Mouse (Mus musculus): ENCODE data around the gene Phxr2.
A peak's percentile ranks its signal among the peaks of the same experiment; 100 is the strongest.

The Phxr2 gene

DNA sequence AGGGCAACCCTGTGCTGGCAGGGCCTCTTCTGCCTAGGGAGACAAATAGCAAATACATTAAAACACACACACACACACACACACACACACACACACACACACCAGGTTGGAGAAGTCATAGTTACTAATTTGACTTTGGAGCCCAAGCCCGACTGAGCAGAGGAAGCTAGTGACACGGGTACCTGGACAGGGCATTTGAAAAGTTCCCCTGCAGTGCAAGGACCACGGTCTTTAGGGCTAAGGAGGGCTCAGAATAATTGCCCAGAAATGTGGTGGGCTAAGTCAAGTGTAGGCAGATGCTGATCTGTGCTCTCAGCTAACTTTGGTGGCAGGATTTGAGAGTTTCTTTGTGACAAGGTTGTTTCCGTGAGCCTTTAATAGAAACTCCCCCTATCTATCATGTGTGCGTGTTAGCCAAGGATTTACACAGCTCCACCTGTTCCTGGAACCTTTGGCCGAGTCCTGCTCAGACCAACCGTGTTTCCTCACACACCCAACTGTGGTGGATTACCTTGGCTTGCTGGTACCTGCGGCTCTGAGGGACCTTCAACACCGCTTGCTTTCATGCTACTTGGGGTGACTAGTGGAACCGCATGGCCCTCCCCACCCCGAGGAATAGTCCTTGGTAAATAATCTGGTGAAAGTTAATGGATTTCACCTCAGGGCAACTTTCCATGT lies 6.6 kb upstream of the Phxr2 start:
- no peak for DNase-seq (ENCODE audit: low read depth, low spot score)

DNA sequence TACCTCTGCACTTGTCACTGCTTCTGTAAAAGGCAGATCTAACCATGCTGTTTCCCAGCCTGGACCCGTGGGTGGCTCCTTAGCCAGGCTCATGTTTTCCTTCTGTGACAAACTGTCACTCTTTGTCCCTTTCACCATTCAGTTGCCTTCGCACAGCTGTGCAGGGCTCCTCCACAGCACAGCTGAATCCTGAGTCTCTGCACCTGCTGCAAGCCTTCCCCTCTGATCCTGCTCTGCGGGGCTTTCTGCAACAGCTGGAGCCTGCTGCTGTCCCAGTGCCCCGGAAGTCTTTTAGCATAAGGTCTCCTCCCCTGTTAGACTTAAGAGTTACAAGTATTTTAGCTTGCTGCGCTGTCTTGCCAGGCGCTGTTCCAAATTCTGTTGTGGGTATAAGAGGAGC lies 6.1 kb upstream of the Phxr2 start:
- no peak for DNase-seq (ENCODE audit: low read depth, low spot score)

DNA sequence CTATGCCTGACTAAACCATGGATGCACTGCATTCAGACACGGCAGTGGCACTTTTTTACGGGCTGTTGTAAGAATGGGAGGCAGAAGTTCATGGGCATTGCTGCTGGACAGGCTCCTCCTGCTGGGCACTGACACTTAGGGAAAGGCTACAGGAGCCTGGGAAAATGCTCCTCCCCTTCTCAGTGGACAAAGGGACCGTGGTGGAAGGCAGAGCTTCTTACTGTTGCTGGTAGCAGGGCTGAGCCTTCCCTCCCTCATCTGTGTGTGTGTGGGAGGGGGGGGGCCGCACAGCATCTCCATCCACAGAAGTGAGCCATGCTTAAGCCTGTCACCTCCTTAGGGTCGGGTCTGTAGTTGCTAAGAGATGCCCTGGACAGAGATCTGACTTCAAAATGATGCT lies 5.2 kb upstream of the Phxr2 start:
- DNase-seq (ENCODE audit: low read depth, low spot score): no peak

DNA sequence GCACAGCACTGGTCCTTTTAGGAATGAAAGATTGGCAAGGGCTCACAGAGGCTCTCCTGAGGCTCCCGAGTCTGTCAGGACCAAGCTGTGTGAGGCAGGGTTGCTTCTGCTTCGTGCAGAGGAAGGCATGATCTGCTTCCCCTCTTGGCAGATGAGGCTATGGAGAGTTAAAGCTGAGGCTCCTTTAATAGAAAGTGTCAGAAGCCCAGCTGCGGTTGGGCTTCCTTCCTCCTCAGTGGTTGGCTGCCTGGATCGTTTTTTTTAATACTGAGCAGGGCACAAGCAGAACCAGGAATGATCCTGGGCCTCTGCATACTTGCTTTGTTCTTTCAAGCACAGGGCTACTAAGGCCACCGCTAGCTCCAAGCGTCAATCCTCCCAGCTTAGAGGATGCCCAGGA lies 4.5 kb upstream of the Phxr2 start:
- DNase-seq (ENCODE audit: low read depth, low spot score): no peak

DNA sequence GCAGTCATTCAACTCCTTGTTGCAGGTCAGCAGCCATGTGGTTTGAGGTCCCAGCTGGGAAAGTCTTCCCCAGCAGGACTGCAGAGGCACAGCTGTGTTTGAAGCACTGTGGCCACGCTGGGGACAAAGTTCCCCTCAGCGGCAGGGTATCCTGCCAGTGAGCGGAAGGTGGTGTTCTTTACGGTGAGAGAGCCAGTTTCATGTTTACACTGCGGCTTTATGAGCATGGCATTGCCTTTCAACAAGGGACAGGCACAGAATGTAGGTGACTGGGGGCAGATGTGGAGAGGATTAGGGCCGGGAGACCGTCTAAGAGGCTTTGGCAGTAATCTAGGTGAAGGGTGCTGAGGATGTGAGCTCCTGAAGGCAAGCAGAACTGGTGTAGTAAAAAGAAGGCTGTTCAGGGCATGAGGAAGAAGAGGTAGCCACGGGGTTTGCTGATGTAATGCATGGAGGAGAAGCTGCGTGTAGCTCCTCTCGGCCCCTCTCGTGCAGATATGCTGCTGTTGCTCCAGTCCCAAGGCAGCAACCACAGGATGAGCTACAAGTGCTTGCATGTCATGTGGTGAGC lies 1.7 kb upstream of the Phxr2 start:
- DNase-seq (ENCODE audit: low read depth, low spot score): no peak

DNA sequence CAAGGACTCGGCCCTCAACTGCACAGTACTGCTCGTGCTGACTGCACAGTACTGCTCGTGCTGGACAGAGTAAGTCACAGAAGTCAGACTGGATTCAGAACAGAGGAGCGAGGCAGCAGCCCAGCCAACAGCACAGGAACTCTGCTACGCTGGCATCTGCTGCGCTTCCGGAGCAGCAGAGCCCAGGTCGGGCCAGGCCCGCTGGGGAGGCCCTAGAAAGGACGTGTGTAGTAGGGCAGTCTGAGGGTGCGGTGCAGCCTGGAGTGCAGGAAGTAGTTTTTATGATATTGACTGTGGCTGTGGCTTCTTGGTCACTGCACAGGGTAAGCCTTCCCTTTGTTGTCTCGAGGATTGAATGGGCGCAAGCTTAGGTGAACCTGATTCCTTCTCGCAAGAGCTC lies 829 bp upstream of the Phxr2 start:
- no peak for DNase-seq (ENCODE audit: low read depth, low spot score)

DNA sequence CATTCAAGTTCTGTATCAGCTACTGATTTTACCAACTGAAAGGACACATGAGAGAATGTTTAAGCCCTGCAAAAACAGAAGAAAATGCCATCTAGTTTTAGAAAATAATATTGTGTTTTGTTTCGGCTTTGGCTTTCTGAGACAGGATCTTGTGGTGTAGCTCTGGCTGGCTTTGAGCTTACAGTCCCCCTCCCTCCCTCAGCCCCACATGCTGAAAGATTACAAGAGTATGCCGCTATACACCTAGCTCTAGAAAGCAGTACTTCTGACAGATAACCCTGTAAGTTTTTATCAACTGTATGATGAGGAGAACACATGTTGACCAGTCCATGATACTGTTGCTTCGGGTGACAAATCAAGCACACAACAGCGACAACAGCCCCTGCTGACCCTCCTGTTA lies 6.7 kb downstream of the Phxr2 start:
- no peak for DNase-seq (ENCODE audit: low read depth, low spot score)

DNA sequence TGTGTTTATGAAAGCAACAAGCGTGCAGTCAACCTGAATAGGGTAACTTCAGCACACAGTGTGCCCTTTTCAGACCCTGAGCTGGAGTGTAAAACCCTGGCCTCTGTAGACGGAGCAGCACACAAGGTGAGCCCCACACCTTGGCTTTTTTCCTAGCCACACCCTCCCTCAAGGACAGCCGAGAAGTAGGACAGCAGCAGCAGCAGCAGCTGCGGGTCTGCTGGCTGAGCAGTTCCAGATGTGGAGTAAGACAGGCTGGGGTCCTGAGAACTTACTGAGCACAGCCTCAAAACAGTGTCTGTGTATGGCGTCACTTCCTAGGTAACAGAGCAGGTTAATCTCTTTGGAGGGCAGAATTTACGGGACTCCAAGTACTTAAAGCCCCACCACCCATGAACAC lies 7.4 kb downstream of the Phxr2 start:
- no peak for DNase-seq (ENCODE audit: low read depth, low spot score)

DNA sequence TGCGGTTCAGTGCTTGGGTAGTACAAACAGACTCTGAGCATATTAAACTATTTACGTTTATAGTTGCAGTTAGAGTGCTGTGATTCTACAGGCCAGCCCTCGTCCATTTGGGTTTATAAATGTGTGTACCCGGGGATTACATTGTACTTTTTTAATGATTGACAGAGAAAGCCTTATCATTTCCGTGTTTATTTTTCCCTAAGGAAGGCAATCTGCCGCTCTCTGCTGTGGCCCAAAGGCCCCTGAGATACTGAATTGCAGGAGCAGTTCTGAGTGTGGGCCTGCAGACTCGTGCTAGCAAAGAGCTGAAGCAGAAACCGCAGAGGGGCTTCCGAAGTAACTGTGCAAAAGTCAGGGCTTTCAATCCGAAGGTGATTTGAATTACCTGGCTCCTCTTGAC lies 8.2 kb downstream of the Phxr2 start:
- no peak for DNase-seq (ENCODE audit: low read depth, low spot score)

DNA sequence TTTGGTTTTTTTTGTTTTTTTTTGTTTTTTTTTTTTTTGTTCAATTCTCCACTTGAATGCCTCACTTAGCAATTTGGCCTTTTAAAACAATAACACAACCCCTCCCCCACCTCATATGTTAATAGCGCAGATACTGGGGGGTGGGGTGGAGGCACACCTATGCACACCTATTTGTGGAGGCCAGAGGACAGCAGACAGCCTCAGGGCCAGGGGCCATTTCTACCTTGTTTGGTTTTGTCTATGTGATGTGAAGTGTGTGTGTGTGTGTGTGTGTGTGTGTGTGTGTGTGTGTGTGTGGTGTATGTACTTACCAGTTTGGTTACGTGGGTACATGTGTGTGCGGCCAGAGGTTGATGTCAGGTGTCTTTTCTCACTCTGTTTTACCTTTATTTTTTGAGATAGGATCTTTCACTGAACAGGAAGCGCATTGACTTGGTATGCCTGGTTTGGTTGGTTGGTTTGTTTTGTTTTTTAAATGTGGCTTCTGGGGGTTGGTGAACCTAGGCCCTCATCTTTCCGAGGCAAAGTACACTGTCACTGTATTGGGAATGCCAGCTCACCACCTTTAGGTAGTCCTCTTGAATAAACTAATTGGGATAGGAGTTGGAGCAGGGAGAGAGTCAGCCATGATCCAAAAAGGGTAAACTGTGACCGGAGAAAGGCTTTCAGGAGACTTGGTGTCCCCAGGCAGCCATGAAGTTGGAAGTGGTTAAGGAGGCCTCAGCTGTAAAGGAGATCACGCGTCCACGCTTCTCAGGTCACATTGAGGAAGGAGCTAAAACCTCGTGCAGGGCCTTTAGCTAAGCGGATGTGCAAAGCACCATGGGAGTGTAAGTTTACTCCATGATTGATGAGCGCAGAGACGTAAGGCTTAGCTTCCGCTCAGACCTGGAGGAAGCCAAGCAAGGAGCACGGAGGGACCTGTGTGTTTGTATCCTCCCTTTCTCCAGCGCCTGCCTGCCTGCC lies 9.2 kb downstream of the Phxr2 start:
- DNase-seq (ENCODE audit: low read depth, low spot score): no peak

DNA sequence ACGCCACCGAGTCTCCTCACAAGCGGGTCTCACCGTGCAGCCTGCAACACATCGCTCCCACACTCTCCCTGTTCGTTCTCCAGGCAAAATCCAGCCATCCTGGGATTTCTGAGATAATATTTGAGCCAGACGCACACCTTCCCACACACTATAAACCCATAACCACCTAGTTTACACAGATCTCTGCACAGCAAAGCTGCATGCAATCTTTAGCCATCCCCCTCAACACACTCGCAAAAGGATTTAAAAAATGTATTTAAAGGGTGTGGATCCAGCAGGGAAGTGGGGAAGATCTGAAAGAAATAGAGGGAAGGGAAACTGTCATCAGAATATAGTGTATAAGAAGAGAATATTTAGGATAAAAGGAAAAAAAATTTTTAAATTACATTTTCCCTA lies 9.9 kb downstream of the Phxr2 start:
- no peak for DNase-seq (ENCODE audit: low read depth, low spot score)

DNA sequence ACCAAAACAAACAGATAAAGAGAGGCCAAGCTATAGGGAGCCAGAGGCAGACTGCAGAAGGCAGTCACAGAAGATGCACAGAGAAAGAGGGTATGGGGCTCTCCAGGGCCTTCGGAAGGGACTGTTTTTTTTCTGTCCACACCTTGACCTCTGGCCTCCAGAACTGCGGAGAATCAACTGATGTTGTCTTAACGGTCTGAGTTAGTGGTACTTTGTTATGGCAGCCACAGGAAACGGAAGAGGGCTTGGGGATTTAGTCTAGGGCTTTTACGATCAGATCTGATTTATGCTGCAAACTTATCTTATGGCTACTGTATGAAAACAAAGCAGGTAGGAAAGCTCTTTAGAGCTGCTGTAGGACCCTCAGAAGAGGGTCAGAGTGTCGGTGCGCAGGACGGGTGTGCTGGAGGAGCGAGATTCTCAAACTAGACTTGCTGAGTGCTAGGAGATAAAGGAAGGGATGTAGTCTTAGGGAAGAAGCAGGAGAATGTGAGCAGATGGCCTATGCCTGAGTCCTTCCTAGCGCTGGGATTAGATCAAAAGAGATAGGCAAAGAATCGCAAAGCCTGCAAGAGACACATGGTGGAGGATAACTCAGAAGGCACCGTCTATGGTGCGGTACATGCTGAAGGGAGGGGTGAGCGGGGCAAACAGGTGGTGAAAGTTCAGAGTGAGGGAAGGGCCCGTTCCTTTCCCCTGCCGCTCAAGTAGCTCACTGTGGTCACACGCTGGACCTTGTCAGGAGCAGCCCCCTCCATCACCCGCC lies 10.5 kb downstream of the Phxr2 start:
- no peak for DNase-seq (ENCODE audit: low read depth, low spot score)

DNA sequence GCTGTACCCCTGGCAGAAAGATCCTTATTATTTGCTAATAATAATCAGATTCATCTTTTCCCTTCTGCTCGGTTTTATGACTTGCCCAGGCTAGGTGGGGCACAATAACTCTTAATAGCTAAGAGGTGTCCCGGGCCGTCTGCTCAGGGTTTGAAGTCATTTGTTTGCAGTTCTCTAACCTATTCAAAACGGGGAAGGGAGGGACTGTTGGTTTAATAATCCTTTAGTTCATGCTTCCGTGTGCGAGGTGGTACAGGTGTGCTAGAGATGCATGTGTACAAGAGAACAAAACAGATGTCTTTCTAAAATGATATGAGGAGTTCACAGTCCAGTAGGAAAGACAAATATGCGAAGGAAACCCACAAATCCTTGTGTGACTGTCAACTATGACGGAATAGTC lies 11.8 kb downstream of the Phxr2 start:
- no peak for DNase-seq (ENCODE audit: low read depth, low spot score)

DNA sequence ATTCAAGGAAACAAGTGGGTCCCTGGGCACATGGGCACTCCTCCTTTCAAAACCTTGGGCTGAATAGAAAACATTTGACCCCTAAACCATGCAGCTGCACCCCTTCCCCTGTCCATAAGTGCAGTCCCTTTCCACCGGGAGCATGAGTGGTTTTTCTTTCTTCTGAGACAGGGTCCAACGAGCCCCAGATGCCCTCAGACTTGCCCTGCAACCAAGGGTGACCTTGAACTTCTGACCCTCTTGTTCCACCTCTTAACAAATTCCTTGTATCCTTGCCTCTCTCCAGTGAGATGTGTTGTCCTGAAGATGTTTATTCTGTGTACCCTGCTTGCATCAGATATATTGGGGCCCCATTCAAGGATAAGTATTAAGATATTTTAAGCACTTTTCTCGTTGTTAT lies 12.6 kb downstream of the Phxr2 start:
- DNase-seq (ENCODE audit: low read depth, low spot score): no peak

DNA sequence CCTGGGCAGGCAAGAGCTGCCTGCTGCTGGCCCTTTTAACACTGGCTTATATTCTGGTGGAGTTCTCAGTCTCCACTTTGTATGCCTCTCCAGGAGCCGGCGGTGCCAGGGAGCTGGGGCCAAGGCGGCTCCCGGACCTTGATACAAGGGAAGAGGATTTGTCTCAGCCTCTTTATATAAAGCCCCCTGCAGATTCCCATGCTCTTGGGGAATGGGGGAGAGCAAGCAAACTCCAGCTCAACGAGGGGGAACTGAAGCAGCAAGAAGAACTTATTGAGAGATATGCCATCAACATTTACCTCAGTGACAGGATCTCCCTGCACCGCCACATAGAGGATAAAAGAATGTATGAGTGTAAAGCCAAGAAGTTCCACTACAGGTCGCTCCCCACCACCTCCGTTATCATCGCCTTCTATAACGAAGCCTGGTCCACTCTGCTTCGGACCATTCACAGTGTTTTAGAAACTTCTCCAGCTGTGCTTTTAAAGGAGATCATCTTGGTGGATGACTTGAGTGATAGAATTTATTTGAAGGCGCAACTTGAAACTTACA lies 17.6 kb downstream of the Phxr2 start:
- no peak for DNase-seq (ENCODE audit: low read depth, low spot score)

DNA sequence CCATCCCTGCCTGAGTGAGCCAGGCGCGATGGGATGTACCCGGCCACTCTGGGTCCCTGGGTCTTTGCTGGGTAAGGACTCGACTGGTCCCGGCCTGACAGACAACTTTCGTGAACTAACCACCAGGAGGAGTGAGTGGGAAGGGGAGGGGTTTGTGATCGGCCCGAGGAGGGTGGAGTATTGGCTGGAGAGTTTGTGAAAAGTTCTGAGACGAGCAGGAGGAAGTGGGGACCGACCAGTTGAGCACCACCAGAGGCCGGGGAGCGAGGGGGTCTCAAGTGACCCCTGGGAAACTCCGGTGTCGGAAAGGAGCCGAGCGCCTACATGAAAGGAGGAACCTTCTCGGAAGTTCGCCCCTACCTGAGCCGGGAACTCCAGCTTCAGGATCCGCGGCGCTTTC lies 18.2 kb downstream of the Phxr2 start, which contains the start of gene Galnt4:
TSS of gene Galnt4 (plus strand) at position 196 of the 400 bp plus-strand sequence.
- peak; percentile 68 for DNase-seq (ENCODE audit: low read depth, low spot score)

DNA sequence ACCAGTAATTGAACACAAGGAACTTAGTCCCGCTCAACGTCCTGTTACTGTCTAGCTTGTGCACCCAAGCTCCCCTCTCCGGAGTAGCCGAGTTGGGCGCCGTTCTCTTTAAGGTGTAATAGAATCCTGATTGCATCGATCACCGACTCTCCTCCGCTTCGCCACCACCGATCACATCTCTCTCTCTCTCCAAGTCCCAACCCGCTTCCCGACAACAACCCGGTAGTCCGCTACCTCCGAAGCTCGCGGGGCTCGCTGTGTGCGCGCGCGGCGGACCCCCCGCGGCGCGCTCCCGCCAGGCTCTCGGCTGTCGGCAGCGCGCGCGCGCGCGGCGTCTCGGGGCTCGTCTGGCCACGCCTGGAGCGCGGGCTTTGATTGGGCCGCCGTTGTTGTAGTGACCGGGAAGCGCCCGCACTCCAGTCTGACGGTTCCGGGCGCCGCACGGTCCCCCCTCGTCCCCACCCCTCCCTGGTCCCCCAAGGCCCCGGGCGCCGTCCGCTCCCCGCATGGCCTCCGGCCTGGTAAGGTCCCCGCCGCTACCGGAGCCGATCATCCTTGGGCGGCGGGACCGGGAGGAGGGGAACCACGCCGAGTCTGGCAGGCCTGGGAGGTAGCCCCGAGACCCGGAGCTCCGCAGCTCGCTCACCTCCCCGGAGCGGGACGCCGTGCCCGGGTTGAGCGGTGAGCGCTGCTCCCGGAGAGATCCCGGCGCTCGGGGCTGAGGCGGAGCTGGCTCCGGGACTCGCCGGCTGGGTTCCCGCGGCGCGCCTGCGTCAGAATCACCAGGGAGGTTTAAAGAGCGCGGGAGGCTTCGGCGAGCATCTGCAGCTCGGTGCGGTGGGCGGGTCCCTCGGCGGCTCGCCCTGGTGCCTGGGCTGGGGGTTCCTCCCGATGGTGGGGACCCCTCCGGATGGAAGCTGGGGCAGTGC lies 19.2 kb downstream of the Phxr2 start, which contains the start of gene Poc1b:
TSS of gene Poc1b (plus strand) at position 334 of the 929 bp plus-strand sequence.
- DNase-seq (ENCODE audit: low read depth, low spot score): peak; percentile 81

DNA sequence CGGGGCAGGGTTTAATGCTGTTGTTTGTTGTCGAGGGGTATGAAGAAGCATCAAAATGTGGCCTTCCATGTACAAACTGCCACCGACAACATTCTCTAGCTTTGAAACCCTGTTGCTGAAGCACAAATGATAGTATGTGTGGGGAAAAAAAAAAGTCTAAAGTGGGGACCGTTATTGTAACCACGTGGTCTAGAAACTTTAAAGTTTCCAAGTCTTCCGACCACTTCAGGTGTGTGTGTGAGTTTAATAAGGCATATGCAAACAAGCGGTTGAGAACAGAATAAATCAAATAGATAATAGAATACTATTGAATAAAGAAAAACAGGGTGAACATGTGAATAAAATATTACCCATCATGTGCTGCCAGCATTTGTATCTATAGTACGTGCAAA lies 19.8 kb downstream of the Phxr2 start:
- no peak for DNase-seq (ENCODE audit: low read depth, low spot score)

DNA sequence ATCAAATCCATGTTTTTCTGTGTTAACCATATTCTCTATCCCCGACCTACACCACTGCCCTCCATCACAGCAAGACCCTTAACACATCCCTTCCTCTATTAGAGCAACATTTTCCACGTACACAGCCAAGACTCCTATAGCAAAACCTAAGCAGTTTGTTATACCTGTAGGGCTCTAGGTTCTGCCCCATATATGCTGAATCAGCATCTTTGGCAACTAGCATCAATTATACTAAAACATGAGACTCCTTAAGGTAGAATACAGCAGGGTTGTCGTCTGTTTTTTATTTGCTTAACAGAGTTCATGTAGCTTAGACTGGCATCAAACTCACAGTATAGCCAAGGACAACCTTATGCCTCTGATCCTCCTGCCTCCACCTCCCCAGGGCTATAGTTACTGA lies 20.6 kb downstream of the Phxr2 start:
- DNase-seq (ENCODE audit: low read depth, low spot score): no peak

DNA sequence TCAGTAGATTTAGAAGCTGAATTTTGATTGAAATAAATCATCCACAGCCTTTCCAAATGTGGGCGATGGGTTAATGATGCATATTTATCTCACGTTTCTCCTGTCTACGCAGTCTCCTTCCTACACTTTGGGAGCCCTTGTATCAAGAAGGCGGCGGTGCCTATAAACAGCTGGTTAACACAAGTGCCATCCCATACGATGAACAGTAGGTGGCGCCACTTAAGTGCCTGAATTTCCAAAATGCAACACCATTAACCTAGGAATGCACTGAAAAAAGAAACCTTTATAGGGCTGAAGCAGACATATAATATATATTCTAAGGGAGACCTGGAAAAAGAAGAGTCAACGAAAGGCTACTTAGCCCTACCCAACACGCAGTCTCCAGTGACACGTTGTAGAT lies 28.8 kb downstream of the Phxr2 start:
- DNase-seq (ENCODE audit: low read depth, low spot score): no peak

Measured in embryo, embryonic 11.5 days (tissue).